Mouse (Mus musculus): ENCODE results near the gene D430019H16Rik. TPM values are rescaled to one million over a fixed set of nuclear protein-coding genes. Genes with fewer than 3 reads are reported as not detected.

Gene D430019H16Rik
- total and polyA plus RNA-seq, 3 experiments, result not detected

GRCm38 (mm10) chr12:105458791-105459190 is 5.1 kb downstream of the D430019H16Rik start:
- no peaks in the 10 kb centered on the region for H3K9me3 ChIP-seq (replicated peaks; ENCODE audit: insufficient read depth, low read length)

GRCm38 (mm10) chr12:105461066-105461465 is 7.4 kb downstream of the D430019H16Rik start:
- H3K9ac ChIP-seq (ENCODE audit: control insufficient read depth, low read depth, low read length, poor library complexity, severe bottlenecking), result no peak overlapping the region
- no peak for TF ChIP-seq MYC (IDR thresholded peaks at IDR 0.05; ENCODE audit: low read depth, low read length)
- TF ChIP-seq CHD2 (IDR thresholded peaks at IDR 0.05; ENCODE audit: low read length), result no peak
- TF ChIP-seq UBTF (IDR thresholded peaks at IDR 0.05; ENCODE audit: borderline replicate concordance, insufficient read depth, low read depth, low read length), result no peak
- TF ChIP-seq SMC3 (IDR thresholded peaks at IDR 0.05; ENCODE audit: low read depth, low read length), result no peak
- no peaks in the 10 kb centered on the region for H3K27me3 ChIP-seq (ENCODE audit: control insufficient read depth in 1 of 2, insufficient read depth in 2 of 2, low read length in 2 of 2)
- no peaks in the 10 kb centered on the region for H3K9me3 ChIP-seq (replicated peaks; ENCODE audit: insufficient read depth, low read length)
- DNase-seq (ENCODE audit: low read depth, low spot score), result no peak
- H3K27ac ChIP-seq (ENCODE audit: control insufficient read depth, low read depth, low read length), result no peak overlapping the region
- no peaks in the 10 kb centered on the region for H3K4me1 ChIP-seq (ENCODE audit: control insufficient read depth in 1 of 2, insufficient read depth in 2 of 2, low read length in 2 of 2)
- no peak overlapping the region for H3K4me3 ChIP-seq (ENCODE audit: control insufficient read depth in 1 of 2, insufficient read depth in 1 of 2, low read depth in 2 of 2, low read length in 2 of 2)
- H3K36me3 ChIP-seq (ENCODE audit: control insufficient read depth in 1 of 2, insufficient read depth in 2 of 2, low read length in 2 of 2), result no peaks in the 10 kb centered on the region
- H3K79me2 ChIP-seq (ENCODE audit: control insufficient read depth, insufficient read depth, low read length, poor library complexity), result no peaks in the 10 kb centered on the region

More at GRCm38 (mm10) chr12:105458791-105459190, 5.1 kb downstream of the D430019H16Rik start:
- Histone ChIP-seq H3K9ac (ENCODE audit: control insufficient read depth, low read depth, low read length, poor library complexity, severe bottlenecking) (no peak overlapping the region), H3K27ac (ENCODE audit: control insufficient read depth, low read depth, low read length) (no peak overlapping the region), H3K4me3 (ENCODE audit: control insufficient read depth in 1 of 2, insufficient read depth in 1 of 2, low read depth in 2 of 2, low read length in 2 of 2) (no peak overlapping the region), H3K4me1 (ENCODE audit: control insufficient read depth in 1 of 2, insufficient read depth in 2 of 2, low read length in 2 of 2) (no peaks in the 10 kb centered on the region), H3K79me2 (ENCODE audit: control insufficient read depth, insufficient read depth, low read length, poor library complexity) (no peaks in the 10 kb centered on the region), H3K36me3 (ENCODE audit: control insufficient read depth in 1 of 2, insufficient read depth in 2 of 2, low read length in 2 of 2) (no peaks in the 10 kb centered on the region), H3K27me3 (ENCODE audit: control insufficient read depth in 1 of 2, insufficient read depth in 2 of 2, low read length in 2 of 2) (no peaks in the 10 kb centered on the region)
- TF ChIP-seq POLR2A (IDR thresholded peaks at IDR 0.05; ENCODE audit: control insufficient read depth in 1 of 2, insufficient read depth in 1 of 2, low read depth in 1 of 2, low read length in 2 of 2, poor library complexity in 1 of 2) (no peak), POLR2AphosphoS2 (IDR thresholded peaks at IDR 0.05; ENCODE audit: low read length) (no peak), NRF1 (IDR thresholded peaks at IDR 0.05; ENCODE audit: insufficient read depth, low read depth, low read length, poor library complexity, severe bottlenecking) (no peak), USF2 (IDR thresholded peaks at IDR 0.05; ENCODE audit: borderline replicate concordance in 1 of 2, insufficient read depth in 1 of 2, low read depth in 1 of 2, low read length in 2 of 2) (no peak), SIN3A (IDR thresholded peaks at IDR 0.05; ENCODE audit: low read length) (no peak), ZC3H11A (IDR thresholded peaks at IDR 0.05; ENCODE audit: low read depth, low read length) (no peak), TAL1 (IDR thresholded peaks at IDR 0.05; ENCODE audit: low read length) (no peak), RCOR1 (IDR thresholded peaks at IDR 0.05; ENCODE audit: low read depth, low read length) (no peak), UBTF (IDR thresholded peaks at IDR 0.05; ENCODE audit: borderline replicate concordance, insufficient read depth, low read depth, low read length) (no peak)
- DNase-seq (ENCODE audit: low read depth, low spot score), result no peak

GRCm38 (mm10) chr12:105469026-105469425 is 15.4 kb downstream of the D430019H16Rik start:
- Histone ChIP-seq H3K27ac (ENCODE audit: control insufficient read depth, low read depth, low read length) (no peak overlapping the region), H3K9ac (ENCODE audit: control insufficient read depth, low read depth, low read length, poor library complexity, severe bottlenecking) (no peak overlapping the region), H3K4me3 (ENCODE audit: control insufficient read depth in 1 of 2, insufficient read depth in 1 of 2, low read depth in 2 of 2, low read length in 2 of 2) (no peak overlapping the region), H3K36me3 (ENCODE audit: control insufficient read depth in 1 of 2, insufficient read depth in 2 of 2, low read length in 2 of 2) (no peaks in the 10 kb centered on the region), H3K4me1 (ENCODE audit: control insufficient read depth in 1 of 2, insufficient read depth in 2 of 2, low read length in 2 of 2) (no peaks in the 10 kb centered on the region), H3K9me3 (replicated peaks; ENCODE audit: insufficient read depth, low read length) (no peaks in the 10 kb centered on the region), H3K27me3 (ENCODE audit: control insufficient read depth in 1 of 2, insufficient read depth in 2 of 2, low read length in 2 of 2) (no peaks in the 10 kb centered on the region), H3K79me2 (ENCODE audit: control insufficient read depth, insufficient read depth, low read length, poor library complexity) (no peaks in the 10 kb centered on the region)
- TF ChIP-seq GABPA (IDR thresholded peaks at IDR 0.05; ENCODE audit: low read depth, low read length) (no peak), USF2 (IDR thresholded peaks at IDR 0.05; ENCODE audit: borderline replicate concordance in 1 of 2, insufficient read depth in 1 of 2, low read depth in 1 of 2, low read length in 2 of 2) (no peak), NRF1 (IDR thresholded peaks at IDR 0.05; ENCODE audit: insufficient read depth, low read depth, low read length, poor library complexity, severe bottlenecking) (no peak), MAX (IDR thresholded peaks at IDR 0.05; ENCODE audit: low read length) (no peak), CTCF (IDR thresholded peaks at IDR 0.05 in 2 of 3, conservative IDR thresholded peaks at IDR 0.05 in 1 of 3; ENCODE audit: control insufficient read depth in 1 of 3, insufficient read depth in 1 of 3, low read depth in 2 of 3, low read length in 3 of 3, poor library complexity in 1 of 3, severe bottlenecking in 1 of 3) (no peak)
- no peak for DNase-seq (ENCODE audit: low read depth, low spot score)

Data from MEL (cell line).